Mouse (Mus musculus) heart, postnatal 0 days (tissue): ENCODE data around the gene Peli3.

Experiments used
- CTCF ChIP-seq: IDR thresholded peaks from 2 replicates; pipeline ENCODE4 v1.5.1; 2016; ENCODE audit warnings: antibody characterized with exemption, control low read depth, low read depth
- EP300 ChIP-seq: IDR thresholded peaks from 2 replicates; pipeline ENCODE4 v1.6.1; 2016; ENCODE audit warnings: antibody characterized with exemption, low read depth

- TF ChIP-seq CTCF (no peak), EP300 (no peak)
These were observed 46.0 kb downstream of the Peli3 start for GRCm38 (mm10) chr19:4896780-4897520.
